Mouse (Mus musculus): Measurements from ENCODE around the gene Sesn3.
"Not testable (repeated sequence)": the region's sequence is repeated elsewhere in the genome, so short reads cannot be mapped to it uniquely, and the experiment has no call there.

The Sesn3 gene

DNA sequence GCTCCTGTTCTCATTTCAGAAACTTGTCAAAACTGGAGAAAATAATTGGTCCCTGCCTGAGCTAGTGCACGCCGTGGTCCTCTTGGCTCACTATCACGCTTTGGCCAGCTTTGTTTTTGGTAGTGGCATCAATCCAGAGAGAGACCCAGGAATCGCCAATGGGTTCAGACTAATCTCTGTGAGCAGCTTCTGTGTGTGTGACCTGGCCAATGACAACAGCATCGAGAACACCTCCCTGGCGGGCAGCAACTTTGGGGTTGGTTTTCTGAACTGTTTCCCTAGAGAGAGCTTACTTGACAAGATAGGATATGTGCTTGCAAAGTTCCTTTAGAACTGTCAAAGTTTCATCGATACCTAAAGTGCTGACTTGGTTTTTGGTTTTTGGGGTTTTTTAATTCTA lies 39.6 kb downstream of the Sesn3 start:
- Histone ChIP-seq H3K4me3 (replicated peaks; ENCODE audit: low read length) (no peak overlapping the region), H3K27me3 (ENCODE audit: insufficient read depth, low read length) (no peaks in the 10 kb centered on the region), H3K4me1 (replicated peaks; ENCODE audit: low read depth, low read length) (no peaks in the 10 kb centered on the region), H3K36me3 (ENCODE audit: insufficient read depth, low read length) (peaks cover 17% of the 10 kb centered on the region), H3K9me3 (ENCODE audit: low read length) (no peaks in the 10 kb centered on the region)
- TF ChIP-seq POU5F1 (IDR thresholded peaks at IDR 0.05; ENCODE audit: borderline replicate concordance, low read length): no peak
- no peak for TF ChIP-seq NANOG (IDR thresholded peaks at IDR 0.05; ENCODE audit: borderline replicate concordance, low read length)
- TF ChIP-seq CTCF (conservative IDR thresholded peaks at IDR 0.05; ENCODE audit: low read length): no peak

GRCm38 (mm10) chr9:14316618-14317017 lies 41.8 kb downstream of the Sesn3 start:
- Histone ChIP-seq H3K27me3 (ENCODE audit: insufficient read depth, low read length) (no peaks in the 10 kb centered on the region), H3K4me3 (replicated peaks; ENCODE audit: low read length) (no peak overlapping the region), H3K36me3 (ENCODE audit: insufficient read depth, low read length) (peaks cover 17% of the 10 kb centered on the region), H3K4me1 (replicated peaks; ENCODE audit: low read depth, low read length) (no peaks in the 10 kb centered on the region), H3K9me3 (ENCODE audit: low read length) (no peaks in the 10 kb centered on the region)
- TF ChIP-seq NANOG (IDR thresholded peaks at IDR 0.05; ENCODE audit: borderline replicate concordance, low read length) (no peak), CTCF (conservative IDR thresholded peaks at IDR 0.05; ENCODE audit: low read length) (no peak), POU5F1 (IDR thresholded peaks at IDR 0.05; ENCODE audit: borderline replicate concordance, low read length) (no peak)

DNA sequence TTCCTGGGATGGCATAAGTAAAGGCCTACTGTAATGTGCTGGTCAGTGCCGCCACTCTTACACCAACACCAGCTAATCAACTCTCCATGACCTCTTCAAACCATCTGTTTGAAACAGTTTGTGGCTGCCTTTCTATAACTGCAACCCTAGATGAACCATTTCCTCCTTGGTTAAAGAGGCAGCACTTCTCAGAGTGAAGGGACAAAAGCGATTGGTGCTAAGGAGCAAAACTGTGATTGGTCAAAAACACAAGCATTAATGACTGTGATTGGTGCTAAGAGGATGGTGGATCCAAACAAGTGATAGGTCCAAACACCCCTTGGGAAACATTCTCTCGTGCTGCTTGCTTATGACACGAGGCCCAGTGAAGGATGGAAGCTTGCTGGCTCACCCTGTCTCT lies 61.0 kb downstream of the Sesn3 start:
- Histone ChIP-seq H3K4me1 (replicated peaks; ENCODE audit: low read depth, low read length) (0 out of 2 replicates have a peak, but pooled peaks cover 1% of the 10 kb centered on the region), H3K4me3 (replicated peaks; ENCODE audit: low read length) (no peak overlapping the region), H3K36me3 (ENCODE audit: insufficient read depth, low read length) (no peaks in the 10 kb centered on the region), H3K27me3 (ENCODE audit: insufficient read depth, low read length) (no peaks in the 10 kb centered on the region), H3K9me3 (ENCODE audit: low read length) (no peaks in the 10 kb centered on the region)
- TF ChIP-seq NANOG (IDR thresholded peaks at IDR 0.05; ENCODE audit: borderline replicate concordance, low read length): no peak
- TF ChIP-seq POU5F1 (IDR thresholded peaks at IDR 0.05; ENCODE audit: borderline replicate concordance, low read length): no peak
- TF ChIP-seq CTCF (conservative IDR thresholded peaks at IDR 0.05; ENCODE audit: low read length): no peak

GRCm38 (mm10) chr9:14336901-14337300 lies 62.0 kb downstream of the Sesn3 start:
- H3K9me3 ChIP-seq (ENCODE audit: low read length): no peaks in the 10 kb centered on the region

GRCm38 (mm10) chr9:14338701-14339100 lies 63.8 kb downstream of the Sesn3 start:
- no peaks in the 10 kb centered on the region for H3K9me3 ChIP-seq (ENCODE audit: low read length)
- H3K4me3 ChIP-seq (replicated peaks; ENCODE audit: low read length): no peak overlapping the region
- no peaks in the 10 kb centered on the region for H3K36me3 ChIP-seq (ENCODE audit: insufficient read depth, low read length)
- TF ChIP-seq CTCF (conservative IDR thresholded peaks at IDR 0.05; ENCODE audit: low read length) (no peak), POU5F1 (IDR thresholded peaks at IDR 0.05; ENCODE audit: borderline replicate concordance, low read length) (no peak), NANOG (IDR thresholded peaks at IDR 0.05; ENCODE audit: borderline replicate concordance, low read length) (no peak)
- no peaks in the 10 kb centered on the region for H3K27me3 ChIP-seq (ENCODE audit: insufficient read depth, low read length)
- H3K4me1 ChIP-seq (replicated peaks; ENCODE audit: low read depth, low read length): no peaks in the 10 kb centered on the region

More at GRCm38 (mm10) chr9:14336901-14337300, 62.0 kb downstream of the Sesn3 start:
- H3K27me3 ChIP-seq (ENCODE audit: insufficient read depth, low read length): no peaks in the 10 kb centered on the region
- TF ChIP-seq CTCF (conservative IDR thresholded peaks at IDR 0.05; ENCODE audit: low read length) (no peak), POU5F1 (IDR thresholded peaks at IDR 0.05; ENCODE audit: borderline replicate concordance, low read length) (no peak), NANOG (IDR thresholded peaks at IDR 0.05; ENCODE audit: borderline replicate concordance, low read length) (no peak)
- no peaks in the 10 kb centered on the region for H3K36me3 ChIP-seq (ENCODE audit: insufficient read depth, low read length)
- H3K4me1 ChIP-seq (replicated peaks; ENCODE audit: low read depth, low read length): no peaks in the 10 kb centered on the region
- H3K4me3 ChIP-seq (replicated peaks; ENCODE audit: low read length): no peak overlapping the region

- TF ChIP-seq CTCF (conservative IDR thresholded peaks at IDR 0.05; ENCODE audit: low read length) (peak; percentile 72), POU5F1 (IDR thresholded peaks at IDR 0.05; ENCODE audit: borderline replicate concordance, low read length) (no peak), NANOG (IDR thresholded peaks at IDR 0.05; ENCODE audit: borderline replicate concordance, low read length) (no peak)
- H3K36me3 ChIP-seq (ENCODE audit: insufficient read depth, low read length): no peaks in the 10 kb centered on the region
- H3K4me1 ChIP-seq (replicated peaks; ENCODE audit: low read depth, low read length): no peaks in the 10 kb centered on the region
Observed at GRCm38 (mm10) chr9:14342041-14342668, 67.3 kb downstream of the Sesn3 start.

GRCm38 (mm10) chr9:14345866-14346265 lies 71.0 kb downstream of the Sesn3 start:
- not testable (repeated sequence) for H3K4me1 ChIP-seq (replicated peaks; ENCODE audit: low read depth, low read length); H3K27me3 ChIP-seq (ENCODE audit: insufficient read depth, low read length); H3K9me3 ChIP-seq (ENCODE audit: low read length); H3K36me3 ChIP-seq (ENCODE audit: insufficient read depth, low read length); H3K4me3 ChIP-seq (replicated peaks; ENCODE audit: low read length)

More at GRCm38 (mm10) chr9:14342041-14342668, 67.3 kb downstream of the Sesn3 start:
- H3K27me3 ChIP-seq (ENCODE audit: insufficient read depth, low read length): no peaks in the 10 kb centered on the region; the same call in 1 of the 2 replicates
- no peak overlapping the region for H3K4me3 ChIP-seq (replicated peaks; ENCODE audit: low read length)
- no peaks in the 10 kb centered on the region for H3K9me3 ChIP-seq (ENCODE audit: low read length)

GRCm38 (mm10) chr9:14348416-14348815 lies 73.5 kb downstream of the Sesn3 start:
- no peaks in the 10 kb centered on the region for H3K9me3 ChIP-seq (ENCODE audit: low read length)
- H3K27me3 ChIP-seq (ENCODE audit: insufficient read depth, low read length): peaks cover 5% of the 10 kb centered on the region; the same call in 1 of the 2 replicates
- H3K36me3 ChIP-seq (ENCODE audit: insufficient read depth, low read length): no peaks in the 10 kb centered on the region
- TF ChIP-seq CTCF (conservative IDR thresholded peaks at IDR 0.05; ENCODE audit: low read length) (peak; percentile 76), NANOG (IDR thresholded peaks at IDR 0.05; ENCODE audit: borderline replicate concordance, low read length) (no peak), POU5F1 (IDR thresholded peaks at IDR 0.05; ENCODE audit: borderline replicate concordance, low read length) (no peak)
- H3K4me1 ChIP-seq (replicated peaks; ENCODE audit: low read depth, low read length): no peaks in the 10 kb centered on the region
- no peak overlapping the region for H3K4me3 ChIP-seq (replicated peaks; ENCODE audit: low read length)

DNA sequence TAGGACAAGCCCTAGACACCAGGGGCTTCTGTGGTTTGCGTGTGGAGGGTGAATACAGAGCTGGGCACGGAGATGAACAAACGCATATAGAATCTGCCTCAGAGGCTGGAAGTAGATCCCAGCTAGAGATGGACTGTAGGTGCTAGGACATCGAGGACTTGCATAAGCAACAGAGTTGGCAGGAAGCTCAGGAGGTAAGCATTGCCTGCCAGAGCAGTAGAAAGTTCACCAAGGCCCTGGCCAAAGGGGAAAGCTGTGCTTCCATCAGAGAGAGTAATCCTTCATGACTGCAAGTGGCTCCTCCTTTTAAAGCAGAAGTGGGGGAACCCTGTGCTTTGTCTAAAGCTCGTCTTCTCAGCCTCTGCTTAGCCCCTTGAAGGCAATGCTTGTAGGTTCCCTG lies 74.5 kb downstream of the Sesn3 start:
- H3K36me3 ChIP-seq (ENCODE audit: insufficient read depth, low read length): no peaks in the 10 kb centered on the region
- H3K4me3 ChIP-seq (replicated peaks; ENCODE audit: low read length): no peak overlapping the region
- H3K9me3 ChIP-seq (ENCODE audit: low read length): no peaks in the 10 kb centered on the region
- TF ChIP-seq POU5F1 (IDR thresholded peaks at IDR 0.05; ENCODE audit: borderline replicate concordance, low read length) (no peak), CTCF (conservative IDR thresholded peaks at IDR 0.05; ENCODE audit: low read length) (no peak), NANOG (IDR thresholded peaks at IDR 0.05; ENCODE audit: borderline replicate concordance, low read length) (no peak)
- H3K4me1 ChIP-seq (replicated peaks; ENCODE audit: low read depth, low read length): peaks cover 5% of the 10 kb centered on the region
- peaks cover 5% of the 10 kb centered on the region; the same call in 1 of the 2 replicates for H3K27me3 ChIP-seq (ENCODE audit: insufficient read depth, low read length)

Measured in E14TG2a.4 (cell line).